20 mouse cellular contexts compared by ENCODE assay signal in genomic region chr5:24408651-24409050, GRCm38 (mm10). TPM values are rescaled to one million over a fixed set of nuclear protein-coding genes. Genes with fewer than 3 reads are reported as not detected.
DNase-seq lines count a peak whose midpoint lies in the region; ATAC-seq and TF ChIP-seq lines count a peak whose summit lies in the region.
"Had no signal": no experiment of that assay in that cellular context is flagged by ENCODE, and none has a peak within 500 bp of the region (broad histone marks: within the 10 kb centered on the region; RNA-seq: fewer than 3 reads in every experiment).

No protein-coding gene starts in this region.

- no peak overlapping the region for H3K9ac ChIP-seq in hindbrain, embryonic 13.5 days
- H3K9ac ChIP-seq in hindbrain, embryonic 16.5 days (ENCODE audit: low read depth, low read length): no peak overlapping the region
- H3K9ac ChIP-seq: midbrain, embryonic 15.5 days had no signal

- intact Hi-C loops in left cerebral cortex, adult 2 months (cut with DNase I): no loop called here

- no peak overlapping the region for H3K4me2 ChIP-seq in hindbrain, embryonic 13.5 days
- H3K4me2 ChIP-seq in hindbrain, embryonic 16.5 days (ENCODE audit: low read length): no peak overlapping the region
- H3K4me2 ChIP-seq: liver, embryonic 11.5 days; midbrain, embryonic 15.5 days had no signal

- H3K36me3 ChIP-seq in hindbrain, embryonic 13.5 days: peaks cover 56% of the 10 kb centered on the region
- no peaks in the 10 kb centered on the region; the same call in 1 of the 2 replicates for H3K36me3 ChIP-seq in hindbrain, embryonic 16.5 days (ENCODE audit: control insufficient read depth, insufficient read depth, low read length)

- H3K27ac ChIP-seq in hindbrain, embryonic 13.5 days: no peak overlapping the region
- H3K27ac ChIP-seq in hindbrain, embryonic 16.5 days (ENCODE audit: low read depth, low read length): no peak overlapping the region
- peak overlapping the region; percentile 36; the same call in 1 of the 2 replicates for H3K27ac ChIP-seq in left cerebral cortex, adult 2 months
- H3K27ac ChIP-seq: heart, embryonic 10.5 days; limb, embryonic 10.5 days; midbrain, embryonic 15.5 days had no signal

- 0 out of 2 replicates have a peak, but pooled peaks cover 7% of the 10 kb centered on the region for H3K4me1 ChIP-seq in hindbrain, embryonic 13.5 days (replicated peaks)
- H3K4me1 ChIP-seq in hindbrain, embryonic 16.5 days (ENCODE audit: control insufficient read depth, insufficient read depth, low read depth, low read length): no peaks in the 10 kb centered on the region
- H3K4me1 ChIP-seq: midbrain, embryonic 15.5 days had no signal

- no peaks in the 10 kb centered on the region for H3K27me3 ChIP-seq in hindbrain, embryonic 13.5 days
- no peaks in the 10 kb centered on the region for H3K27me3 ChIP-seq in hindbrain, embryonic 16.5 days (replicated peaks; ENCODE audit: control insufficient read depth, insufficient read depth, low read length)
- H3K27me3 ChIP-seq: midbrain, embryonic 15.5 days; Patski had no signal

- H3K9me3 ChIP-seq in hindbrain, embryonic 13.5 days: no peaks in the 10 kb centered on the region
- H3K9me3 ChIP-seq in hindbrain, embryonic 16.5 days (ENCODE audit: control insufficient read depth, low read length): no peaks in the 10 kb centered on the region
- H3K9me3 ChIP-seq: heart, embryonic 10.5 days; limb, embryonic 10.5 days; midbrain, embryonic 15.5 days had no signal

- 93% methylated on average over 13 of the region's 13 CpGs for WGBS in hindbrain, embryonic 13.5 days
- WGBS in hindbrain, embryonic 16.5 days: 85% methylated on average over 13 of the region's 13 CpGs

- H3K4me3 ChIP-seq in hindbrain, embryonic 13.5 days: no peak overlapping the region
- H3K4me3 ChIP-seq in hindbrain, embryonic 16.5 days (ENCODE audit: low read length): no peak overlapping the region
- H3K4me3 ChIP-seq in left cerebral cortex, adult 2 months: no peak overlapping the region
- H3K4me3 ChIP-seq: heart, embryonic 10.5 days; limb, embryonic 10.5 days; midbrain, embryonic 15.5 days; myocyte had no signal

- 0 out of 2 replicates have a peak, but pooled peaks have one; percentile 15 for ATAC-seq in hindbrain, embryonic 13.5 days (ENCODE audit: low FRiP score)
- no peak for ATAC-seq in hindbrain, embryonic 16.5 days
- ATAC-seq in granulocyte monocyte progenitor cell, adult 5-6 weeks (replicated peaks; ENCODE audit: poor library complexity, severe bottlenecking): no peak
- ATAC-seq: CD4-positive, CD25-positive, alpha-beta regulatory T cell, adult 4 months; midbrain, embryonic 15.5 days; Patski had no signal

- DNase-seq in cerebellum, adult 9-11 months: peak; percentile 44
- no peak for DNase-seq in cerebellum, adult 11-12 months
- DNase-seq in left cerebral cortex, adult 2 months (ENCODE audit: extremely low spot score in 1 of 2, low spot score in 2 of 2): no peak
- DNase-seq in left cerebral cortex, adult 11 months (ENCODE audit: low spot score): no peak
- DNase-seq: cerebellum, postnatal 14 days; lung, adult 2 months; thymus, postnatal 25 days had no signal

- TF ChIP-seq CTCF in left cerebral cortex, adult 2 months (IDR thresholded peaks at IDR 0.05): no peak

RNA-seq across cellular contexts. Expression of gene Asic3, which starts 4.5 kb away (rescaled TPM):
- 0.94 and 1.3 TPM in 2 replicates for polyA plus RNA-seq in hindbrain, embryonic 13.5 days (2015; fragmentation: Nextera tagmentation; extraction: Ambion mirVana)
- 0.85 and 1.0 TPM in 2 replicates for polyA plus RNA-seq in hindbrain, embryonic 16.5 days (2015; fragmentation: Nextera tagmentation; extraction: Ambion mirVana)
- under 1 TPM in 1 of 2 experiments, not detected in 1; 0.36 TPM for total RNA-seq in left cerebral cortex, adult 2 months (2021)
- total RNA-seq in granulocyte monocyte progenitor cell, adult 5-6 weeks (2014; fragmentation: Nextera tagmentation): not detected in 2 replicates
- not detected in 2 replicates for total RNA-seq in granulocyte monocyte progenitor cell, adult 5-6 weeks (2017)
- total RNA-seq: hematopoietic stem cell, adult 5-6 weeks; megakaryocyte-erythroid progenitor cell, adult 5-6 weeks had no signal
- polyA plus RNA-seq: CD4-positive, CD25-positive, alpha-beta regulatory T cell, adult 4 months; forebrain, embryonic 11.5 days; liver, embryonic 11.5 days had no signal

RNA-seq across cellular contexts. Expression of gene Cdk5, which starts 14.7 kb away (rescaled TPM):
- polyA plus RNA-seq in hindbrain, embryonic 13.5 days (2015; fragmentation: Nextera tagmentation; extraction: Ambion mirVana): 104 and 106 TPM in 2 replicates
- polyA plus RNA-seq in hindbrain, embryonic 16.5 days (2015; fragmentation: Nextera tagmentation; extraction: Ambion mirVana): 139 and 140 TPM in 2 replicates
- 100 to 1,000 TPM; 118 to 129 TPM for total RNA-seq in left cerebral cortex, adult 2 months (2021)
- total RNA-seq in granulocyte monocyte progenitor cell, adult 5-6 weeks (2014; fragmentation: Nextera tagmentation): 24.4 and 36.9 TPM in 2 replicates
- 20.7 and 22.4 TPM in 2 replicates for total RNA-seq in granulocyte monocyte progenitor cell, adult 5-6 weeks (2017)

RNA-seq across cellular contexts. Expression of gene Slc4a2, which starts 15.0 kb away (rescaled TPM):
- polyA plus RNA-seq in hindbrain, embryonic 13.5 days (2015; fragmentation: Nextera tagmentation; extraction: Ambion mirVana): 22.5 and 28.5 TPM in 2 replicates
- polyA plus RNA-seq in hindbrain, embryonic 16.5 days (2015; fragmentation: Nextera tagmentation; extraction: Ambion mirVana): 29.0 and 29.8 TPM in 2 replicates
- 10 to 100 TPM; 31.0 to 33.8 TPM for total RNA-seq in left cerebral cortex, adult 2 months (2021)
- 20.9 and 28.9 TPM in 2 replicates for total RNA-seq in granulocyte monocyte progenitor cell, adult 5-6 weeks (2014; fragmentation: Nextera tagmentation)
- total RNA-seq in granulocyte monocyte progenitor cell, adult 5-6 weeks (2017): 13.5 and 29.3 TPM in 2 replicates

RNA-seq across cellular contexts. Expression of gene Abcb8, which starts 15.2 kb away (rescaled TPM):
- polyA plus RNA-seq in hindbrain, embryonic 13.5 days (2015; fragmentation: Nextera tagmentation; extraction: Ambion mirVana): 45.7 and 48.7 TPM in 2 replicates
- polyA plus RNA-seq in hindbrain, embryonic 16.5 days (2015; fragmentation: Nextera tagmentation; extraction: Ambion mirVana): 52.4 and 53.7 TPM in 2 replicates
- total RNA-seq in left cerebral cortex, adult 2 months (2021): 10 to 100 TPM; 45.3 to 54.9 TPM
- 17.6 and 56.8 TPM in 2 replicates for total RNA-seq in granulocyte monocyte progenitor cell, adult 5-6 weeks (2014; fragmentation: Nextera tagmentation)
- 14.4 and 23.9 TPM in 2 replicates for total RNA-seq in granulocyte monocyte progenitor cell, adult 5-6 weeks (2017)

RNA-seq across cellular contexts. Expression of gene Atg9b, which starts 16.7 kb away (rescaled TPM):
- polyA plus RNA-seq in hindbrain, embryonic 13.5 days (2015; fragmentation: Nextera tagmentation; extraction: Ambion mirVana): 0.57 and 0.93 TPM in 2 replicates
- polyA plus RNA-seq in hindbrain, embryonic 16.5 days (2015; fragmentation: Nextera tagmentation; extraction: Ambion mirVana): 3.6 and 4.6 TPM in 2 replicates
- 1 to 10 TPM; 4.0 to 4.2 TPM for total RNA-seq in left cerebral cortex, adult 2 months (2021)
- total RNA-seq in granulocyte monocyte progenitor cell, adult 5-6 weeks (2014; fragmentation: Nextera tagmentation): 1.8 and 4.0 TPM in 2 replicates
- total RNA-seq in granulocyte monocyte progenitor cell, adult 5-6 weeks (2017): 4.0 and 5.3 TPM in 2 replicates
